Mouse (Mus musculus) midbrain, embryonic 13.5 days (tissue): Measurements from ENCODE around the gene Rpl27a. TPM values are rescaled to one million over a fixed set of nuclear protein-coding genes. Genes with fewer than 3 reads are reported as not detected.

Source experiments
- ATAC-seq: fragments of 200-750 bp; cut with Nextera tagmentation; 2 replicates; pipeline ENCODE4 v1.8.0; 2017; ENCODE audit warnings: mild to moderate bottlenecking, moderate TSS enrichment, moderate library complexity
- H3K27ac ChIP-seq: fragments of 300-500 bp; sonication (generic); 2 replicates; pipeline ENCODE4 v1.5.1; 2015; ENCODE audit warnings: inconsistent platforms, mild to moderate bottlenecking, moderate library complexity
- H3K27me3 ChIP-seq: fragments of 300-500 bp; sonication (generic); 2 replicates; pipeline ENCODE4 v1.6.1; 2015; ENCODE audit warnings: mild to moderate bottlenecking, inconsistent platforms
- H3K36me3 ChIP-seq: fragments of 300-500 bp; sonication (generic); 2 replicates; pipeline ENCODE4 v1.6.1; 2015; ENCODE audit warnings: mild to moderate bottlenecking, inconsistent platforms
- H3K4me1 ChIP-seq: fragments of 300-500 bp; sonication (generic); replicated peaks from 2 replicates; pipeline ENCODE4 v1.6.1; 2015; ENCODE audit warnings: inconsistent platforms
- H3K4me2 ChIP-seq: fragments of 300-500 bp; sonication (generic); replicated peaks from 2 replicates; pipeline ENCODE4 v1.6.1; 2015; ENCODE audit warnings: moderate library complexity, mild to moderate bottlenecking, inconsistent platforms
- H3K4me3 ChIP-seq: fragments of 300-500 bp; sonication (generic); replicated peaks from 2 replicates; pipeline ENCODE4 v1.5.1; 2015; ENCODE audit warnings: mild to moderate bottlenecking, inconsistent platforms
- H3K9ac ChIP-seq: fragments of 300-500 bp; sonication (generic); replicated peaks from 2 replicates; pipeline ENCODE4 v1.6.1; 2015; ENCODE audit warnings: mild to moderate bottlenecking, inconsistent platforms
- H3K9me3 ChIP-seq: fragments of 300-500 bp; sonication (generic); 2 replicates; pipeline ENCODE4 v1.6.1; 2016; ENCODE audit warnings: mild to moderate bottlenecking, inconsistent platforms
- whole genome bisulfite sequencing: fragments of 180-500 bp; shearing (Covaris S2); methylation state at CpG from one replicate; pipeline ENCODE4 v1.1.7; 2015; 5-methylcytosine and 5-hydroxymethylcytosine counted together
- polyA plus RNA-seq: library from polyadenylated mRNA; unstranded; fragments of >200 nt; fragmentation: Nextera tagmentation; extraction: Ambion mirVana; gene quantifications from 2 replicates; pipeline ENCODE4 v1.2.1, GENCODE M21; 2015

The Rpl27a gene
- polyA plus RNA-seq, 1 experiment from 2014 or later: 85.2 TPM

- peaks cover 10% of the 10 kb centered on the region; the same call in 1 of the 2 replicates for H3K36me3 ChIP-seq
- no peak overlapping the region for H3K9ac ChIP-seq
- no peaks in the 10 kb centered on the region for H3K4me1 ChIP-seq
- no peak overlapping the region for H3K27ac ChIP-seq
- no peak overlapping the region for H3K4me2 ChIP-seq
- no peak for ATAC-seq
- H3K27me3 ChIP-seq: no peaks in the 10 kb centered on the region
- H3K9me3 ChIP-seq: no peaks in the 10 kb centered on the region
- H3K4me3 ChIP-seq: no peak overlapping the region
- 85% methylated on average over 10 of the region's 10 CpGs for WGBS
Measured at GRCm38 (mm10) chr7:109545255-109545993, 26.5 kb downstream of the Rpl27a start.

- peaks cover 10% of the 10 kb centered on the region; the same call in 1 of the 2 replicates for H3K36me3 ChIP-seq
- no peak overlapping the region for H3K9ac ChIP-seq
- no peak overlapping the region for H3K4me2 ChIP-seq
- ATAC-seq: no peak
- no peak overlapping the region for H3K4me3 ChIP-seq
- WGBS: 91% methylated on average over 2 of the region's 2 CpGs
- H3K4me1 ChIP-seq: no peaks in the 10 kb centered on the region
- H3K27ac ChIP-seq: no peak overlapping the region
- H3K9me3 ChIP-seq: no peaks in the 10 kb centered on the region
- no peaks in the 10 kb centered on the region for H3K27me3 ChIP-seq
Measured at GRCm38 (mm10) chr7:109546186-109546585, 27.2 kb downstream of the Rpl27a start.

GRCm38 (mm10) chr7:109546726-109547125, 27.8 kb downstream of the Rpl27a start:
- Histone ChIP-seq H3K4me1 (no peaks in the 10 kb centered on the region), H3K9ac (no peak overlapping the region), H3K4me2 (no peak overlapping the region), H3K36me3 (peaks cover 11% of the 10 kb centered on the region; the same call in 1 of the 2 replicates), H3K27me3 (no peaks in the 10 kb centered on the region), H3K4me3 (no peak overlapping the region), H3K27ac (no peak overlapping the region), H3K9me3 (no peaks in the 10 kb centered on the region)
- WGBS: 97% methylated on average over 5 of the region's 5 CpGs
- ATAC-seq: no peak

GRCm38 (mm10) chr7:109559536-109559935, 40.6 kb downstream of the Rpl27a start:
- no peak for ATAC-seq
- H3K9me3 ChIP-seq: no peaks in the 10 kb centered on the region
- H3K4me1 ChIP-seq: peaks cover 7% of the 10 kb centered on the region
- H3K27ac ChIP-seq: no peak overlapping the region
- 52% methylated on average over 6 of the region's 6 CpGs for WGBS
- no peaks in the 10 kb centered on the region for H3K27me3 ChIP-seq
- H3K36me3 ChIP-seq: no peaks in the 10 kb centered on the region
- no peak overlapping the region for H3K4me2 ChIP-seq
- H3K9ac ChIP-seq: no peak overlapping the region
- H3K4me3 ChIP-seq: no peak overlapping the region

- H3K27me3 ChIP-seq: no peaks in the 10 kb centered on the region
- ATAC-seq: no peak
- H3K9me3 ChIP-seq: no peaks in the 10 kb centered on the region
- no peak overlapping the region for H3K9ac ChIP-seq
- H3K36me3 ChIP-seq: no peaks in the 10 kb centered on the region
- H3K4me1 ChIP-seq: peaks cover 7% of the 10 kb centered on the region
- H3K27ac ChIP-seq: no peak overlapping the region
- no peak overlapping the region for H3K4me3 ChIP-seq
- WGBS: 64% methylated on average over 8 of the region's 8 CpGs
- H3K4me2 ChIP-seq: no peak overlapping the region
Measured at GRCm38 (mm10) chr7:109561466-109562153, 42.7 kb downstream of the Rpl27a start.

- H3K4me1 ChIP-seq: peaks cover 7% of the 10 kb centered on the region
- no peak overlapping the region for H3K9ac ChIP-seq
- no peaks in the 10 kb centered on the region for H3K27me3 ChIP-seq
- no peaks in the 10 kb centered on the region for H3K36me3 ChIP-seq
- H3K9me3 ChIP-seq: no peaks in the 10 kb centered on the region
- no peak overlapping the region for H3K4me2 ChIP-seq
- H3K4me3 ChIP-seq: no peak overlapping the region
- 67% methylated on average over 4 of the region's 4 CpGs for WGBS
- ATAC-seq: no peak
- no peak overlapping the region for H3K27ac ChIP-seq
Measured at GRCm38 (mm10) chr7:109562154-109562599, 43.2 kb downstream of the Rpl27a start.

- Histone ChIP-seq H3K9me3 (no peaks in the 10 kb centered on the region), H3K36me3 (no peaks in the 10 kb centered on the region), H3K4me1 (peaks cover 7% of the 10 kb centered on the region), H3K4me3 (no peak overlapping the region), H3K4me2 (no peak overlapping the region), H3K27ac (no peak overlapping the region), H3K27me3 (no peaks in the 10 kb centered on the region), H3K9ac (no peak overlapping the region)
- 77% methylated on average over 5 of the region's 5 CpGs for WGBS
- no peak for ATAC-seq
Measured at GRCm38 (mm10) chr7:109562676-109563075, 43.7 kb downstream of the Rpl27a start.

- Histone ChIP-seq H3K4me1 (peaks cover 7% of the 10 kb centered on the region), H3K27ac (no peak overlapping the region), H3K4me2 (no peak overlapping the region), H3K27me3 (no peaks in the 10 kb centered on the region), H3K9me3 (no peaks in the 10 kb centered on the region), H3K4me3 (no peak overlapping the region), H3K9ac (no peak overlapping the region), H3K36me3 (no peaks in the 10 kb centered on the region)
- ATAC-seq: no peak
- WGBS: 75% methylated on average over 4 of the region's 4 CpGs
Measured at GRCm38 (mm10) chr7:109563775-109564362, 44.9 kb downstream of the Rpl27a start.

- no peak overlapping the region for H3K27ac ChIP-seq
- no peak overlapping the region for H3K4me3 ChIP-seq
- no peaks in the 10 kb centered on the region for H3K36me3 ChIP-seq
- H3K27me3 ChIP-seq: no peaks in the 10 kb centered on the region
- no peak overlapping the region for H3K9ac ChIP-seq
- no peak overlapping the region for H3K4me2 ChIP-seq
- peaks cover 7% of the 10 kb centered on the region for H3K4me1 ChIP-seq
- H3K9me3 ChIP-seq: no peaks in the 10 kb centered on the region
- no peak for ATAC-seq
Measured at GRCm38 (mm10) chr7:109566327-109566726, 47.4 kb downstream of the Rpl27a start.

GRCm38 (mm10) chr7:109566841-109567768, 48.2 kb downstream of the Rpl27a start:
- H3K4me2 ChIP-seq: no peak overlapping the region
- no peaks in the 10 kb centered on the region for H3K36me3 ChIP-seq
- H3K9me3 ChIP-seq: no peaks in the 10 kb centered on the region
- no peak overlapping the region for H3K9ac ChIP-seq
- WGBS: 88% methylated on average over 11 of the region's 11 CpGs
- H3K4me3 ChIP-seq: no peak overlapping the region
- no peak for ATAC-seq
- peaks cover 7% of the 10 kb centered on the region; the same call in 1 of the 2 replicates for H3K4me1 ChIP-seq
- H3K27ac ChIP-seq: no peak overlapping the region
- no peaks in the 10 kb centered on the region for H3K27me3 ChIP-seq

- Histone ChIP-seq H3K4me2 (no peak overlapping the region), H3K36me3 (no peaks in the 10 kb centered on the region), H3K27me3 (no peaks in the 10 kb centered on the region), H3K4me1 (no peaks in the 10 kb centered on the region), H3K27ac (no peak overlapping the region), H3K4me3 (no peak overlapping the region), H3K9me3 (no peaks in the 10 kb centered on the region), H3K9ac (no peak overlapping the region)
- no peak for ATAC-seq
- 94% methylated on average over 4 of the region's 4 CpGs for WGBS
Measured at GRCm38 (mm10) chr7:109568391-109568892, 49.5 kb downstream of the Rpl27a start.
